Mouse (Mus musculus) spleen, adult 12 weeks (tissue): Measurements from ENCODE around the gene Gucy2g.
"Not testable (repeated sequence)": the region's sequence is repeated elsewhere in the genome, so short reads cannot be mapped to it uniquely, and the experiment has no call there.

Experiments
- DNase-seq: peaks from one replicate; pipeline ENCODE4 v3.0.0; 2022; ENCODE audit warnings: low spot score

The Gucy2g gene

GRCm38 (mm10) chr19:55164162-55164561 is 76.9 kb downstream of the Gucy2g start:
- DNase-seq: no peak

- no peak for DNase-seq
Measured at GRCm38 (mm10) chr19:55162271-55162670, 78.8 kb downstream of the Gucy2g start.

DNA sequence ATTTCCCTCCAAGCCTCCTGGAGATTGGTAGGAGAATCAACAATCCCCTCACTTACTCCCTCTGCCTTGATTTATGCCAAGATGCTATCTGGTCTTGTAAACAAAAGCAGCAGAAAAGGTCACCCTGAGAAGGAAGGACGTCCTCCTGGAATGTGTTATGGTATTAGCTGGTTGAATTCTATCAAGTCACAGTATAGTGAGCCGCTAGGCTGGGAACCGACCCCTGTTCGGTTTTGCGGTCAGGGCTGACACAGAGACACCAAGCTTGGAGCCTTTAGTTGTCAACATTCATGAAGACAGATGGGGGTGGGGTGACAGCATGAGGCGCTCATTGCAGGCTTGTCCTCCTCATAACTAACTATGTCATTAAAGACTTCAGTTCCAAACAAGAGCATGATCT is 81.2 kb downstream of the Gucy2g start:
- no peak for DNase-seq

- no peak for DNase-seq
Measured at GRCm38 (mm10) chr19:55158606-55159005, 82.4 kb downstream of the Gucy2g start.

GRCm38 (mm10) chr19:55157029-55157428 is 84.0 kb downstream of the Gucy2g start:
- no peak for DNase-seq

GRCm38 (mm10) chr19:55152983-55153382 is 88.1 kb downstream of the Gucy2g start:
- DNase-seq: no peak

GRCm38 (mm10) chr19:55152274-55152673 is 88.8 kb downstream of the Gucy2g start:
- DNase-seq: not testable (repeated sequence)

DNA sequence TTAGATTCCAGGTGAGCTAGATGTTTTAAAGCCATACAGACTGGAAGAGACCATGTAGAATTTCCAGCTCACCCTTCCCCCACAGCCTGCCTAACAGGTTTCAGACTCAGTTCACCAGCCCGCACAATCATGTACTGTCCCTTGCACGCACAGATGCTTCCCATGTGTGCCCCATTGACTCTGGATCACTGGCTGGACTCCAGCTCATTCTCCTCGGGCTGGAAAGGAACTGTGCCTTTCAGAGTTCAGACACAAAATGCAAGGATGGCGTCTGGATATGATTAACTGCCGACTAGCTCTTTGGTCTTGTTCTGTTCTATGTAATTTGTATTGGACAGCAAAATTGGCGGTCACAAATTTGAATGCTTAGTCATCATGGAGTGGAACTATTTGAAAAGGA is 91.4 kb downstream of the Gucy2g start:
- no peak for DNase-seq

- DNase-seq: no peak
Measured at GRCm38 (mm10) chr19:55148109-55148508, 92.9 kb downstream of the Gucy2g start.
